Mouse (Mus musculus): Measurements from ENCODE around the gene Lmbrd1. TPM values are rescaled to one million over a fixed set of nuclear protein-coding genes. Genes with fewer than 3 reads are reported as not detected.

Gene Lmbrd1
- polyA plus RNA-seq, 1 experiment from 2014 or later = 21.1 TPM

DNA sequence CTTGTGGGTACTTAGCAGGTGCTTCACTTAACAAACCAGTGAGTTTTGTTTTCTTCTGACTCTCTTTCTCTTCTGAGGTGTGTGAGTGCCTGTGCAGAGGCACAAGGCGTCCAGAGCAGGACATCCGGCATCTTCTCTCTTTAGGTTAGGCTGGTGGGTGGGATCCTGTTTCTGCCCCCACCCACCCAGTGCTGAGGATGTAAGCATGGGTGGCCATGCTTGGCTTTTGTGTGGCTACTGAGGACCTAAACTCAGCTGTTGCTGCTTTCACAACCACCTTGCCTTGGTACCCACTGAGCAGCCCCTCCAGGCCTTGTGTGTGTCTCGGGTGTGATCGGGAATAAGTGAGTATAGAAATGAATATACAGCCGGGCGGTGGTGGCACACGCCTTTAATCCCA lies 7.2 kb downstream of the Lmbrd1 start:
- Histone ChIP-seq H3K27me3 (ENCODE audit: insufficient read depth, poor library complexity, severe bottlenecking) (no peaks in the 10 kb centered on the region), H3K36me3 (peaks cover 11% of the 10 kb centered on the region), H3K4me1 (no peaks in the 10 kb centered on the region), H3K9me3 (no peaks in the 10 kb centered on the region), H3K4me3 (no peak overlapping the region), H3K27ac (no peak overlapping the region)
- no peak for DNase-seq (ENCODE audit: low spot score)
- 90% methylated on average over 7 of the region's 7 CpGs for WGBS

DNA sequence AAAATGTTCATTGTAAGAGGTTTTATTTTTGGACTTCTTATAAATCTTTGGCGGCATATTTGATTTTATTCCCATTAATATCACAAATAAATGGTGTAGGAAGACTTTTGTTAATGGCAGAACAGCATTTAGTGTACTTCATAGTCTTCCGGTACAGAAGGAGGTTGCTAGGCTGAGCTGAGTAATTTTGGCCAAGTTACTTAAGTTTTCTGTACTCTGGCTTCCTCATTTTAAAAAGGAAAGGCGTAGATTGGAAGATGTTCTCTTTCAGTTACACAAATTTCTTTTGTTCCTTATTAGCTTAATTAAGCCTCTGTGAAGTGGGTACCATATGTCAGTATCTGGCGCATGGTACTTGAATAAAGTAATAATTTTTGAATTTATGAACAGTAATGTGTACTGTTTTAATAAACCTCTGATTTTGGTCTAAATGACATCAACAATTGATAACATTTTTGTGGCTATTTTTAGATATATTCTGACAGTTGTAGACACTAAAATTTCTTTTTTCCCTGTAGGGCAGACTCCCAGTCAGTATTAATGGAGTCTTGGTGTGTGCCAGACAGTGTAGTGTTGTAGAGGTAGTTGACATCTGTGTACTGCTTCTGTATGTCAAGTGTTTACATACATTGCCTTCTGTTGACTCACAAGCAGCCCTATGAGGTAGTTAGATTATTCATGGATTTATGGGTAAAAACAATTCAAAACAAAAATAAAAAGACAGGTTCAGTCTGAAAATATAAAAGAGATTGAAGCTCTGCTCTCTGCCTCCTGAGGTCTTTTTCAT lies 8.0 kb downstream of the Lmbrd1 start:
- H3K4me1 ChIP-seq = no peaks in the 10 kb centered on the region
- H3K27me3 ChIP-seq (ENCODE audit: insufficient read depth, poor library complexity, severe bottlenecking) = no peaks in the 10 kb centered on the region
- no peaks in the 10 kb centered on the region for H3K9me3 ChIP-seq
- H3K36me3 ChIP-seq = peaks cover 11% of the 10 kb centered on the region
- H3K4me3 ChIP-seq = no peak overlapping the region
- no peak for DNase-seq (ENCODE audit: low spot score)
- 87% methylated on average over 4 of the region's 4 CpGs for WGBS
- H3K27ac ChIP-seq = no peak overlapping the region

DNA sequence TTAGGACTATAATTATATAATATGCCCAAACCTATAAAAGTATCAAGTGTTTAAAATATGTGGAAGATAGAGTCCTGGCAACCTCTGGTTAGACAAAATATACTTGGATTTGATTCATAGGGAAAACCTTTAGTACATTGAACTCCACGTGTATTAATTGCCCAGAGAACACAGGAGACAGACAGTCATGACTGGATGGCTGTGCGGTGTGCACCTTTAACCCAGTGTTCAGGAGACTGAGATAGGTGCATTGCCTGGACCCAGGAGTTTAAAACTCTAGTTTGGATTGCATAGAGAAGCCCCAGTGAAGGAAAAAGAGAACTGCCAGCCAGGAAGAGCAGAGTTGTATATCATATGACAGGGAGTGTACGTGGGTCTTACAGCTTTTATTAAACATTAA lies 19.2 kb downstream of the Lmbrd1 start:
- Histone ChIP-seq H3K4me3 (no peak overlapping the region), H3K4me1 (peaks cover 4% of the 10 kb centered on the region), H3K27ac (no peak overlapping the region), H3K36me3 (no peaks in the 10 kb centered on the region), H3K9me3 (no peaks in the 10 kb centered on the region), H3K27me3 (ENCODE audit: insufficient read depth, poor library complexity, severe bottlenecking) (no peaks in the 10 kb centered on the region)
- WGBS = 89% methylated on average over 3 of the region's 3 CpGs
- DNase-seq (ENCODE audit: low spot score) = no peak

DNA sequence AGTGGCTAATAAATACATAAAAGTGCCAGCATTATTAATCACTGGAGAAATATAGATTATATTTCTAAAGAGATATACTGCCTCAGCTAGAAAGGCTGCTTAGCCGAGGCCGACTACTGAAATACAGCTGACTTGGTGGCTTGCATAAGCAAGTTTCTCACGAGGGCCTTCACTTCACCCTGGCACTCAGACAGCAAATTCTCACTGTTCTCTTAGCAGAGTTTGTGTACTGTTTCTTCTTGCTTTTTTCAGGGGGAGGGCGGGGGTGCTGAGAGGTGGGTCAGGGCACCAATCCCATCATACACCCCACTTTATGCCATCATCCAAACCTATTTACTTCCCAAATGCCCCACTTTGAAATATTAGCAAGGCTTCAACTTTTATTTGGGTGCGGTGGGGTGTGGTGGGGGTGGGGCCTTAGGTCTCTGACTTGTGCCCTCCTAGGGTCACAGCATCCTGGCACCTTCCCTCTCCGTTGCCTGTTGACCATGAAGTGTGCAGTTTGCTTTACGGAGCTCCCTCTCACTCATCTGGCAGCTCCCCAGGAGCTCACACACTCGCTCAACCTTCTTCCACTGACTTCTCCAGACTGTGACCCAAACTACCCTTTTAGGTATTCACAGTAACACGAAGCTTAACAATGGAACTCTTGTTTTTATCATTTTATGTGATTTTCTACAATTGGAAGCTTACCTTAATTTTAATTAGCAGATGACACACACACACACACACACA lies 19.9 kb downstream of the Lmbrd1 start:
- Histone ChIP-seq H3K9me3 (no peaks in the 10 kb centered on the region), H3K4me3 (no peak overlapping the region), H3K36me3 (no peaks in the 10 kb centered on the region), H3K4me1 (peaks cover 4% of the 10 kb centered on the region), H3K27me3 (ENCODE audit: insufficient read depth, poor library complexity, severe bottlenecking) (no peaks in the 10 kb centered on the region), H3K27ac (no peak overlapping the region)
- DNase-seq (ENCODE audit: low spot score) = no peak
- WGBS = 73% methylated on average over 9 of the region's 9 CpGs

DNA sequence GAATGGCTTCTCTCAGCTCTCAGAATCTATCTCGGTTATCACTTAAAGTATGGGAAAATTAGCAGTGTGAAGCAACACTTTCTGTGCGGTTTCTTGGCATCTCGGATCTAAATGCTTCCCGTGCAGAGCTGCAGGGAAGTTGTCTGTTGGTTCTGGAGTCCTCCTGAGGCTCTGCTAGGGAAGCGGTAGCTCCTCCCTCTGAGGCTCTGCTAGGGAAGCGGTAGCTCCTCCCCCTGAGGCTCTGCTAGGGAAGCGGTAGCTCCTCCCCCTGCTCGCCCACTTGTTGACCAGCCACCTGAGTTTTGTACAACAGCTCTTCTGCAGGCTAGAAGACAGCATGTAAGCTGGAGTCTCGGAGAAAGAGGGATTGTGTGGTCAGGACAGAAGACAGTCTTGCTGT lies 20.9 kb downstream of the Lmbrd1 start:
- no peaks in the 10 kb centered on the region for H3K9me3 ChIP-seq
- WGBS = 16% methylated on average over 9 of the region's 9 CpGs
- no peak overlapping the region; the same call in 1 of the 2 replicates for H3K4me3 ChIP-seq
- H3K27me3 ChIP-seq (ENCODE audit: insufficient read depth, poor library complexity, severe bottlenecking) = no peaks in the 10 kb centered on the region
- peaks cover 4% of the 10 kb centered on the region for H3K4me1 ChIP-seq
- no peak overlapping the region for H3K27ac ChIP-seq
- H3K36me3 ChIP-seq = no peaks in the 10 kb centered on the region
- DNase-seq (ENCODE audit: low spot score) = peak; percentile 83

DNA sequence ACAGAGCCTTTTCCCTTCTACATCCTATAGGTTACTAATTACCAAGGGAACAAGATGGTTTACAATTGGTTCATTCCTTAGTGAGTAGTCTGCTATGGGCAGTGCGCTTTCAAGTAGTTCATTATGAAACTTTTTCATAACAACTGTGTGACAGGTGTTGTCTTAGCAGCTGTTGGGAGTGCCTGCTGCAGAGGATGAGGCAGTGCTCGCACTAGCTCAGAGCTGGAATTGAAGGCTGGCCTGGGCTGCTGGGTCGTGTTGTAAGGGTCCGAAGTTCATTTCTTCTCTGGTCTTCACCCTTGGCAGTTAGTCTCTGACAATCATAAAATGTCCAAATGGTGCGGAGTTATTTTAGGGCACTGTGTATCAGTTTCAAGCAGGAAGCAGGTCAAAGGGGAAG lies 21.8 kb downstream of the Lmbrd1 start:
- Histone ChIP-seq H3K9me3 (no peaks in the 10 kb centered on the region), H3K36me3 (no peaks in the 10 kb centered on the region), H3K27me3 (ENCODE audit: insufficient read depth, poor library complexity, severe bottlenecking) (no peaks in the 10 kb centered on the region), H3K4me1 (peaks cover 4% of the 10 kb centered on the region), H3K4me3 (no peak overlapping the region), H3K27ac (no peak overlapping the region)
- 88% methylated on average over 5 of the region's 5 CpGs for WGBS
- DNase-seq (ENCODE audit: low spot score) = no peak

DNA sequence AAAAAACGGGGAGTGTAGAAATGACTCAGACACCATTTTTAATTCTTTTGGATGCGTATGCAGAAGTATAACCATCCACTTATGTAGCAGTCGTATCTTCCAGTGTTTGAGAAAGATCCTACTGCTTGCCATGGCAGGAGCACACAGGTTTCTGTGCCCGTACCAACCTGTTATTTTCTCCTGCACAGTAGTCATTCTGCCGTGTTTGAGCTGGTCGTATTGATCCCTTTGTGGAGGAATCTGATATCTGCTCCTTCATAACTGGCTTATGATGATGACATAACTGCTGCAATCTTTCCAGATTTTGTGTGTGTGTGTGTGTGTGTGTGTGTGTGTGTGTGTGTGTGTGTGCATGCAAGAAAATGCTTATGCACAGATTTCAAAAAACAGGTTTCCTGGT lies 25.4 kb downstream of the Lmbrd1 start:
- Histone ChIP-seq H3K27ac (no peak overlapping the region), H3K36me3 (peaks cover 8% of the 10 kb centered on the region), H3K4me3 (no peak overlapping the region), H3K9me3 (no peaks in the 10 kb centered on the region), H3K27me3 (ENCODE audit: insufficient read depth, poor library complexity, severe bottlenecking) (no peaks in the 10 kb centered on the region), H3K4me1 (peaks cover 4% of the 10 kb centered on the region)
- DNase-seq (ENCODE audit: low spot score) = no peak
- 84% methylated on average over 6 of the region's 6 CpGs for WGBS

DNA sequence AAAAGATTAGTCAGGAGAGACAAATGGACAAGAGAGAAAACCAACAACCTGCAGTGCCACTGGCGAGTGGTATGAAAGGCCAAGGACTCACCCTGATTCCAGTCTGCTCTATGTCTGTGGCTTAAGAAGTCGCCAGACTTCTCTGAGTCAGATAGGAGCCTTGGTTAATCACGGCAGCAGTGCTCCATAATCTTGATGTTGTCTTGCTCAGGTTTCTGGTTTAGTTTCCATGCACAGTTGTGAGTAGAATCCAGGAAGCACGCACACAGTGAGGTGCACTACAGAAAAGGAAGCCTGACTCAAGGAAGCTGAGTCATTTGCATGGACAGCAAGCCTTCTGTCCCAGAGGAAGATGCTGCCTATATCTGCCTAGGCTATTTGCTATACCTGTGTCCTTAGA lies 37.9 kb downstream of the Lmbrd1 start:
- Histone ChIP-seq H3K4me3 (no peak overlapping the region), H3K4me1 (no peaks in the 10 kb centered on the region), H3K9me3 (peaks cover 4% of the 10 kb centered on the region; the same call in 1 of the 2 replicates), H3K36me3 (peaks cover 32% of the 10 kb centered on the region), H3K27ac (no peak overlapping the region), H3K27me3 (ENCODE audit: insufficient read depth, poor library complexity, severe bottlenecking) (no peaks in the 10 kb centered on the region)
- no peak for DNase-seq (ENCODE audit: low spot score)
- WGBS = 88% methylated on average over 4 of the region's 4 CpGs

DNA sequence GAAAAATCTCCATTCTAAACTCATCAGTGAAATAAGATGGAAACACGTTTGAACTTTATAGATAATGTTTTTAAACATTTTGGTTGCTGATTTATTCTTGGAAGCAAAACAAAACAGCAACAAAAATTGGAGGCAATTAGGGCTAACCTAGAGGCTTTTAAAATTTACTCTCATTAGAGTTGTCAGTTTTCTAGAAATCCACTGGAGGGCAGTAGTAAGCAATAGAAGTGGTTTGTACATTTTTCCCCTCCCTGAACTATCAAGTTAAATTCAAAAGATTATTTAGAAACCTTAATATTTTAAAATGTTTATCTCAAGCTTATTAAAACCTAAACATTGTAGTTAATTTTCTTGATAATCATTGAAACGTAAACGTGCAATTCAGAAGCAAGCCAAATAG lies 41.2 kb downstream of the Lmbrd1 start:
- no peaks in the 10 kb centered on the region for H3K4me1 ChIP-seq
- H3K27ac ChIP-seq = no peak overlapping the region
- no peak for DNase-seq (ENCODE audit: low spot score)
- peaks cover 4% of the 10 kb centered on the region; the same call in 1 of the 2 replicates for H3K9me3 ChIP-seq
- no peaks in the 10 kb centered on the region for H3K27me3 ChIP-seq (ENCODE audit: insufficient read depth, poor library complexity, severe bottlenecking)
- WGBS = 63% methylated on average over 3 of the region's 3 CpGs
- H3K4me3 ChIP-seq = no peak overlapping the region
- H3K36me3 ChIP-seq = peaks cover 31% of the 10 kb centered on the region

DNA sequence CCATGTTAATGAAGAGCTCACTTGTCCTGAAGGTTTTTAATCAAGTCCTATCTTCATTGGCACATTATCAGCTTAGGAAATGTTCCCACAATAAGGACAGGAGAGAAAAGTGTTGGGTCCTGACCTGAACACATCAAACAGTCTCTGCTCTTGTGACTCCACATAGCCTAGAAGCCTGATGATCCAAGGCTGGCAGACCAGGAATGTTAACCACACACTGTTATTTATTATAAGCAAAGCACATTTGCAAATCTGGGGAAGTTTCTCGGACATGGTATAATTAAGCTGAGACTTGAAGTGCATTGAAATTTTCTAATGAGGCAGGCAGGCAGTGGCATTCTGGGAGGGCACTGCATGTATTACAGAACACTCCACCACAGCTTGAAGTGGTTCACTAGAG lies 41.8 kb downstream of the Lmbrd1 start:
- no peak overlapping the region for H3K4me3 ChIP-seq
- 81% methylated on average over 1 of the region's 1 CpGs for WGBS
- H3K27ac ChIP-seq = no peak overlapping the region
- peaks cover 26% of the 10 kb centered on the region for H3K36me3 ChIP-seq
- H3K27me3 ChIP-seq (ENCODE audit: insufficient read depth, poor library complexity, severe bottlenecking) = no peaks in the 10 kb centered on the region
- no peak for DNase-seq (ENCODE audit: low spot score)
- peaks cover 4% of the 10 kb centered on the region; the same call in 1 of the 2 replicates for H3K9me3 ChIP-seq
- no peaks in the 10 kb centered on the region for H3K4me1 ChIP-seq

DNA sequence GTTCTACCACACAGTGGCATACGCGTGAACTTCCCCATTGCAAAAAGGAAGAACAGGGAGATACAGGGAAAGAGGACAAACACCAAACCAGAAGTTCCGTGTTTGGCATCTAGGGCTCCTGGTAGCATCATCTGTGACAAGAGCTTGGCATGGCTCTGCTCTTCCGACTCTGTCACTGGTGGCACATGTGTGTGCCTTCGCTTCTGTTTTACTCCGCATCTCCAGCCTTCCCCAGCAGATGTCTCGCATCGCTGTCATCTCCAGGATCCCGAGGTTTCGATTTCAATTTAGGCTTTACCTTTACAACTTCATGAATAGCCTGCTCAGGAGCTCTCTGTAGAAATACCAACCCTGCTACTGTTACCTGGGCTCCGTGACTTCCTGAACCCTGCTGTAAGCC lies 51.4 kb downstream of the Lmbrd1 start:
- Histone ChIP-seq H3K9me3 (no peaks in the 10 kb centered on the region), H3K36me3 (peaks cover 49% of the 10 kb centered on the region), H3K27ac (no peak overlapping the region), H3K27me3 (ENCODE audit: insufficient read depth, poor library complexity, severe bottlenecking) (no peaks in the 10 kb centered on the region), H3K4me3 (no peak overlapping the region), H3K4me1 (no peaks in the 10 kb centered on the region)
- DNase-seq (ENCODE audit: low spot score) = no peak
- 94% methylated on average over 11 of the region's 11 CpGs for WGBS

DNA sequence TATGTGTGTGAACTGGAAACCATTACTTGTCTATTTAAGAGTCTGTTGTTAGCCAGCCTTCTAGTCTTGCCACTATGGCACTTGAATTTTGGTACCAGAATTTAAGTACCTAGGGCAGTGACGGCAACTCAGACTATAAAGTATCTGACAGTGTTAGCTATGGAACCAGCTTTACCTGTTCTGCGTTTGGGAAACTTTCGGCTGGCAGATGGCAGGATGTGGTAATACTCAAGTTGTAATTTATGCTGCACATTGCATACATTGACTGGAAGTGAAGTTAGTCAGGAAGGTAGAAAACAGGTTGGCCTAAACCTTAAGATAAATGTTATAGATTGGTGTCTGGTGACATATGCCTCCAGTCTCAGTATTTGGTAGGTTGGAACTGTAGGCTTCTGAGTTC lies 53.9 kb downstream of the Lmbrd1 start:
- 97% methylated on average over 3 of the region's 3 CpGs for WGBS
- no peak for DNase-seq (ENCODE audit: low spot score)
- no peak overlapping the region for H3K27ac ChIP-seq
- no peak overlapping the region for H3K4me3 ChIP-seq
- no peaks in the 10 kb centered on the region for H3K4me1 ChIP-seq
- peaks cover 49% of the 10 kb centered on the region for H3K36me3 ChIP-seq
- H3K27me3 ChIP-seq (ENCODE audit: insufficient read depth, poor library complexity, severe bottlenecking) = no peaks in the 10 kb centered on the region
- no peaks in the 10 kb centered on the region for H3K9me3 ChIP-seq

DNA sequence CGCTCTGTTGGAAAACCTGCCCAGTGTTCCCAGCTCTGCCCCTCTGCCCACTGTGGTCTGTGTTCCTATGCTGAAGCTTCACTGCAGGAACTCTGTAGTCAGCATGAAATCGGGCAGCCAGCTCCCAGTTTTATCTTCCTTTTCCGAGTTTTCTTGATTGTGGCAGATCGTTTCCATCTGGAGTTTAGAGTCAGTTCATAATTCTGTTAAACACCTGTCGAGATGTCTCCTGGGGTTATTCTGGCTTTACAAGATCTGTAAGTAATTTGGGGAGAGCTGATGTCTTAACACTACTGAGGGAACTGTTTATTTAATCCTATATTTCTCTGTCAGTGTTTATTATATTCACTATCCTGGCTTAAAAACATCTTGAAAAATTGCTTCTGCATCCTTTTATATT lies 56.4 kb downstream of the Lmbrd1 start:
- H3K36me3 ChIP-seq = peaks cover 34% of the 10 kb centered on the region
- no peak for DNase-seq (ENCODE audit: low spot score)
- H3K27me3 ChIP-seq (ENCODE audit: insufficient read depth, poor library complexity, severe bottlenecking) = no peaks in the 10 kb centered on the region
- no peaks in the 10 kb centered on the region for H3K9me3 ChIP-seq
- WGBS = 77% methylated on average over 5 of the region's 5 CpGs
- H3K4me3 ChIP-seq = no peak overlapping the region
- H3K4me1 ChIP-seq = no peaks in the 10 kb centered on the region
- H3K27ac ChIP-seq = no peak overlapping the region

Data from heart, embryonic 10.5 days (tissue).